Mouse (Mus musculus) adrenal gland, adult 2 months (tissue): ENCODE data around the gene Tomm40l. TPM values are rescaled to one million over a fixed set of nuclear protein-coding genes. Genes with fewer than 3 reads are reported as not detected.

ENCODE experiments used
- DNase-seq: peaks from one replicate; pipeline ENCODE4 v3.0.0; 2021
- polyA plus RNA-seq: library from polyadenylated mRNA; depleted of rRNA; stranded (reverse); fragments of >200 nt; gene quantifications from 2 replicates; pipeline ENCODE4 v1.2.3, GENCODE M21; 2012
- total RNA-seq, 2 experiments: library from RNA; stranded (reverse); gene quantifications; 2 replicates each; pipeline ENCODE4 v1.2.3; 2021

Tomm40l gene
- total and polyA plus RNA-seq, 3 experiments = 34.4 to 63.1 (median 37.2) TPM

GRCm38 (mm10) chr1:171250680-171251593 lies 28.6 kb upstream of the Tomm40l start, which contains the start of gene Ndufs2:
Ndufs2 (minus strand) TSS chr1:171251388.
- DNase-seq = peak; percentile 6

GRCm38 (mm10) chr1:171249913-171250600 lies 27.7 kb upstream of the Tomm40l start, which contains the start of gene Adamts4:
Adamts4 (plus strand) TSS chr1:171250421.
- DNase-seq = peak; percentile 43

GRCm38 (mm10) chr1:171248386-171249226 lies 26.3 kb upstream of the Tomm40l start:
- peak; percentile 23 for DNase-seq

GRCm38 (mm10) chr1:171247916-171248315 lies 25.6 kb upstream of the Tomm40l start:
- DNase-seq = peak; percentile 35

- DNase-seq = no peak
Observed at GRCm38 (mm10) chr1:171247453-171247841, 25.1 kb upstream of the Tomm40l start.

- peak; percentile 98 for DNase-seq
Observed at GRCm38 (mm10) chr1:171246709-171247452, 24.6 kb upstream of the Tomm40l start.

- DNase-seq = no peak
Observed at GRCm38 (mm10) chr1:171245353-171245752, 23.0 kb upstream of the Tomm40l start.

- peak; percentile 22 for DNase-seq
Observed at GRCm38 (mm10) chr1:171241952-171242351, 19.6 kb upstream of the Tomm40l start.

GRCm38 (mm10) chr1:171240911-171241310 lies 18.6 kb upstream of the Tomm40l start:
- DNase-seq = peak; percentile 76

GRCm38 (mm10) chr1:171239992-171240744 lies 17.9 kb upstream of the Tomm40l start:
- DNase-seq = peak; percentile 77

- DNase-seq = peak; percentile 83
Observed at GRCm38 (mm10) chr1:171238463-171238862, 16.1 kb upstream of the Tomm40l start.

- no peak for DNase-seq
Observed at GRCm38 (mm10) chr1:171237438-171237837, 15.1 kb upstream of the Tomm40l start.

- no peak for DNase-seq
Observed at GRCm38 (mm10) chr1:171235791-171236190, 13.5 kb upstream of the Tomm40l start.

- DNase-seq = no peak
Observed at GRCm38 (mm10) chr1:171234538-171234937, 12.2 kb upstream of the Tomm40l start.

- no peak for DNase-seq
Observed at GRCm38 (mm10) chr1:171234126-171234525, 11.8 kb upstream of the Tomm40l start, which contains the start of gene Fcer1g. Fcer1g (minus strand) TSS chr1:171234365.

- peak; percentile 70 for DNase-seq
Observed at GRCm38 (mm10) chr1:171232800-171233730, 10.8 kb upstream of the Tomm40l start.

GRCm38 (mm10) chr1:171232348-171232747 lies 10.0 kb upstream of the Tomm40l start:
- peak; percentile 45 for DNase-seq

GRCm38 (mm10) chr1:171231844-171232243 lies 9.5 kb upstream of the Tomm40l start:
- DNase-seq = no peak

GRCm38 (mm10) chr1:171230215-171230614 lies 7.9 kb upstream of the Tomm40l start:
- DNase-seq = no peak
